Mouse (Mus musculus) embryonic fibroblast, embryonic 13.5 days (primary cell): ENCODE results near the gene Palm.

Experiments used
- CTCF ChIP-seq: IDR thresholded peaks from 2 replicates; pipeline ENCODE4 v1.5.1; 2011; ENCODE audit warnings: mild to moderate bottlenecking, control low read depth, low read length, moderate library complexity, borderline replicate concordance; ENCODE audit not compliant: insufficient read depth
- POLR2A ChIP-seq: IDR thresholded peaks from 2 replicates; pipeline ENCODE4 v1.6.1; 2011; ENCODE audit warnings: low read depth, mild to moderate bottlenecking, control low read depth, low read length, moderate library complexity

GRCm38 (mm10) chr10:79779784-79780663 is 13.3 kb upstream of the Palm start:
- TF ChIP-seq CTCF (peak; percentile 82), POLR2A (no peak)
